Mouse (Mus musculus) liver, embryonic 11.5 days (tissue): Measurements from ENCODE around the gene Speg. TPM values are rescaled to one million over a fixed set of nuclear protein-coding genes. Genes with fewer than 3 reads are reported as not detected.
A peak's percentile ranks its signal among the peaks of the same experiment; 100 is the strongest.

Experiments
- ATAC-seq: fragments of 200-750 bp; cut with Nextera tagmentation; replicated peaks from 2 replicates; pipeline ENCODE4 v1.8.0; 2017; ENCODE audit warnings: moderate number of reproducible peaks, mild to moderate bottlenecking, moderate TSS enrichment, moderate library complexity; ENCODE audit not compliant: low FRiP score
- DNase-seq: peaks from one replicate; pipeline ENCODE4 v3.0.0-alpha.2; 2017; ENCODE audit warnings: low spot score
- H3K27ac ChIP-seq: fragments of 300-500 bp; sonication (generic); 2 replicates; pipeline ENCODE4 v1.5.1; 2014; ENCODE audit warnings: mild to moderate bottlenecking, low read depth, low read length, control low read depth
- H3K27me3 ChIP-seq: fragments of 300-500 bp; sonication (generic); replicated peaks from 2 replicates; pipeline ENCODE4 v1.6.1; 2014; ENCODE audit warnings: low read length, mixed read lengths; ENCODE audit not compliant: control insufficient read depth, insufficient read depth
- H3K36me3 ChIP-seq: fragments of 300-500 bp; sonication (generic); 2 replicates; pipeline ENCODE4 v1.6.1; 2014; ENCODE audit warnings: mild to moderate bottlenecking, low read length, moderate library complexity, mixed read lengths; ENCODE audit not compliant: control insufficient read depth, insufficient read depth
- H3K4me1 ChIP-seq: fragments of 300-500 bp; sonication (generic); replicated peaks from 2 replicates; pipeline ENCODE4 v1.6.1; 2014; ENCODE audit warnings: low read length, mixed read lengths; ENCODE audit not compliant: control insufficient read depth, insufficient read depth
- H3K4me2 ChIP-seq: fragments of 300-500 bp; sonication (generic); 2 replicates; pipeline ENCODE4 v1.6.1; 2014; ENCODE audit warnings: mild to moderate bottlenecking, control low read depth, moderate library complexity
- H3K4me3 ChIP-seq: fragments of 300-500 bp; sonication (generic); 2 replicates; pipeline ENCODE4 v1.5.1; 2014; ENCODE audit warnings: low read depth, low read length, control low read depth
- H3K9ac ChIP-seq: fragments of 300-500 bp; sonication (generic); 2 replicates; pipeline ENCODE4 v1.6.1; 2014; ENCODE audit warnings: low read depth, low read length, control low read depth
- H3K9me3 ChIP-seq: fragments of 300-500 bp; sonication (generic); 2 replicates; pipeline ENCODE4 v1.6.1; 2016; ENCODE audit warnings: low read length, inconsistent platforms, mixed read lengths; ENCODE audit not compliant: control insufficient read depth
- WGBS: fragments of 180-500 bp; shearing (Covaris S2); extraction: QIAGEN DNeasy Blood & Tissue Kit; methylation state at CpG from one replicate; pipeline ENCODE4 v1.1.7; 2014; 5-methylcytosine and 5-hydroxymethylcytosine counted together
- polyA plus RNA-seq: library from polyadenylated mRNA; unstranded; fragments of >200 nt; fragmentation: Nextera tagmentation; extraction: Ambion mirVana; gene quantifications from 2 replicates; pipeline ENCODE4 v1.2.1, GENCODE M21; 2014

Speg gene
- polyA plus RNA-seq, 1 experiment from 2014 or later, result 32.3 TPM

- Histone ChIP-seq H3K4me2 (peak within 1 kb of the TSS; percentile 64), H3K9me3 (no peaks in the 10 kb centered on the region), H3K9ac (0 out of 2 replicates have a peak within 1 kb of the TSS, but pooled peaks have one; percentile 26), H3K4me1 (no peaks in the 10 kb centered on the region; the same call in 1 of the 2 replicates), H3K36me3 (no peaks in the 10 kb centered on the region), H3K27me3 (peaks cover 46% of the 10 kb centered on the region), H3K27ac (no peak within 1 kb of the TSS; the same call in 1 of the 2 replicates), H3K4me3 (peak within 1 kb of the TSS; percentile 45)
- ATAC-seq, result 0 out of 2 replicates have a peak, but pooled peaks have one; percentile 26
- WGBS, result 3% methylated on average over 80 of the region's 80 CpGs
- DNase-seq, result peak; percentile 54
Observed at GRCm38 (mm10) chr1:75360112-75361031, 14.7 kb upstream of the Speg start, which contains the start of gene Des. Des (plus strand) TSS chr1:75360329.

GRCm38 (mm10) chr1:75361123-75361522, 14.0 kb upstream of the Speg start:
- 37% methylated on average over 4 of the region's 4 CpGs for WGBS
- Histone ChIP-seq H3K4me2 (peak overlapping the region; percentile 64; the same call in 1 of the 2 replicates), H3K9ac (no peak overlapping the region), H3K27ac (no peak overlapping the region), H3K9me3 (no peaks in the 10 kb centered on the region), H3K27me3 (peaks cover 46% of the 10 kb centered on the region), H3K36me3 (no peaks in the 10 kb centered on the region), H3K4me3 (peak overlapping the region; percentile 45), H3K4me1 (no peaks in the 10 kb centered on the region; the same call in 1 of the 2 replicates)
- DNase-seq, result no peak
- no peak for ATAC-seq

GRCm38 (mm10) chr1:75361750-75362149, 13.3 kb upstream of the Speg start:
- 23% methylated on average over 4 of the region's 4 CpGs for WGBS
- H3K4me3 ChIP-seq, result no peak overlapping the region

GRCm38 (mm10) chr1:75363868-75364267, 11.2 kb upstream of the Speg start:
- DNase-seq (no peak), ATAC-seq (no peak)
- H3K4me3 ChIP-seq, result no peak overlapping the region
- H3K4me1 ChIP-seq, result no peaks in the 10 kb centered on the region; the same call in 1 of the 2 replicates
- no peaks in the 10 kb centered on the region for H3K9me3 ChIP-seq
- H3K27ac ChIP-seq, result no peak overlapping the region
- H3K4me2 ChIP-seq, result no peak overlapping the region
- no peak overlapping the region for H3K9ac ChIP-seq
- 69% methylated on average over 3 of the region's 3 CpGs for WGBS
- no peaks in the 10 kb centered on the region for H3K36me3 ChIP-seq
- H3K27me3 ChIP-seq, result peaks cover 37% of the 10 kb centered on the region

More at GRCm38 (mm10) chr1:75361750-75362149, 13.3 kb upstream of the Speg start:
- Histone ChIP-seq H3K36me3 (no peaks in the 10 kb centered on the region), H3K4me1 (no peaks in the 10 kb centered on the region; the same call in 1 of the 2 replicates), H3K9me3 (no peaks in the 10 kb centered on the region), H3K27me3 (peaks cover 46% of the 10 kb centered on the region), H3K4me2 (no peak overlapping the region), H3K9ac (no peak overlapping the region), H3K27ac (no peak overlapping the region)
- ATAC-seq, result no peak
- no peak for DNase-seq

GRCm38 (mm10) chr1:75365510-75366137, 9.5 kb upstream of the Speg start:
- ATAC-seq, result no peak

GRCm38 (mm10) chr1:75369360-75369983, 5.6 kb upstream of the Speg start:
- H3K27ac ChIP-seq, result no peak overlapping the region
- DNase-seq (no peak), ATAC-seq (no peak)
- 33% methylated on average over 25 of the region's 25 CpGs for WGBS
- peak overlapping the region; percentile 15; the same call in 1 of the 2 replicates for H3K4me2 ChIP-seq
- H3K27me3 ChIP-seq, result peaks cover 15% of the 10 kb centered on the region
- no peaks in the 10 kb centered on the region for H3K36me3 ChIP-seq
- H3K9ac ChIP-seq, result no peak overlapping the region
- H3K4me3 ChIP-seq, result no peak overlapping the region
- no peaks in the 10 kb centered on the region for H3K9me3 ChIP-seq
- peaks cover 4% of the 10 kb centered on the region; the same call in 1 of the 2 replicates for H3K4me1 ChIP-seq

More at GRCm38 (mm10) chr1:75365510-75366137, 9.5 kb upstream of the Speg start:
- DNase-seq, result no peak
- peaks cover 4% of the 10 kb centered on the region for H3K4me1 ChIP-seq
- H3K27me3 ChIP-seq, result peaks cover 30% of the 10 kb centered on the region
- 81% methylated on average over 14 of the region's 14 CpGs for WGBS
- H3K4me3 ChIP-seq, result no peak overlapping the region
- no peak overlapping the region for H3K27ac ChIP-seq
- H3K4me2 ChIP-seq, result no peak overlapping the region
- no peaks in the 10 kb centered on the region for H3K9me3 ChIP-seq
- no peak overlapping the region for H3K9ac ChIP-seq
- no peaks in the 10 kb centered on the region for H3K36me3 ChIP-seq

- H3K4me3 ChIP-seq, result no peak overlapping the region
- WGBS, result 55% methylated on average over 13 of the region's 13 CpGs
- ATAC-seq (no peak), DNase-seq (no peak)
- H3K9ac ChIP-seq, result no peak overlapping the region
- 0 out of 2 replicates have a peak overlapping the region, but pooled peaks have one; percentile 2 for H3K27ac ChIP-seq
- H3K9me3 ChIP-seq, result no peaks in the 10 kb centered on the region
- no peaks in the 10 kb centered on the region for H3K36me3 ChIP-seq
- H3K27me3 ChIP-seq, result peaks cover 21% of the 10 kb centered on the region
- H3K4me2 ChIP-seq, result no peak overlapping the region; the same call in none of the 2 replicates
- H3K4me1 ChIP-seq, result peaks cover 10% of the 10 kb centered on the region; the same call in 1 of the 2 replicates
Observed at GRCm38 (mm10) chr1:75369984-75370660, 5.0 kb upstream of the Speg start.
